Mouse (Mus musculus) intestine, postnatal 0 days (tissue): Measurements from ENCODE around the gene Calr4. TPM values are rescaled to one million over a fixed set of nuclear protein-coding genes. Genes with fewer than 3 reads are reported as not detected.

Experiments used
- ATAC-seq: fragments of 200-750 bp; cut with Nextera tagmentation; 2 replicates; pipeline ENCODE4 v1.8.0; 2017; ENCODE audit warnings: mild to moderate bottlenecking, moderate TSS enrichment, moderate library complexity
- H3K27ac ChIP-seq: fragments of 300-500 bp; sonication (generic); 2 replicates; pipeline ENCODE4 v1.5.1; 2014; ENCODE audit warnings: mild to moderate bottlenecking, low read depth, low read length, moderate library complexity
- H3K27me3 ChIP-seq: fragments of 300-500 bp; sonication (generic); replicated peaks from 2 replicates; pipeline ENCODE4 v1.6.1; 2014; ENCODE audit warnings: low read length, mixed read lengths; ENCODE audit not compliant: control insufficient read depth, insufficient read depth
- H3K36me3 ChIP-seq: fragments of 300-500 bp; sonication (generic); 2 replicates; pipeline ENCODE4 v1.6.1; 2014; ENCODE audit warnings: mild to moderate bottlenecking, moderate library complexity; ENCODE audit not compliant: control insufficient read depth, insufficient read depth
- H3K4me1 ChIP-seq: fragments of 300-500 bp; sonication (generic); replicated peaks from 2 replicates; pipeline ENCODE4 v1.6.1; 2014; ENCODE audit warnings: antibody characterized with exemption, low read length, mixed read lengths; ENCODE audit not compliant: control insufficient read depth, insufficient read depth
- H3K4me2 ChIP-seq: fragments of 300-500 bp; sonication (generic); replicated peaks from 2 replicates; pipeline ENCODE4 v1.6.1; 2014; ENCODE audit warnings: low read depth, mild to moderate bottlenecking, moderate library complexity
- H3K4me3 ChIP-seq: fragments of 300-500 bp; sonication (generic); 2 replicates; pipeline ENCODE4 v1.5.1; 2014; ENCODE audit warnings: low read depth, low read length
- H3K9ac ChIP-seq: fragments of 300-500 bp; sonication (generic); 2 replicates; pipeline ENCODE4 v1.6.1; 2014; ENCODE audit warnings: mild to moderate bottlenecking, low read depth, low read length
- H3K9me3 ChIP-seq: fragments of 300-500 bp; sonication (generic); 2 replicates; pipeline ENCODE4 v1.6.1; 2016; ENCODE audit warnings: mixed run types; ENCODE audit not compliant: control insufficient read depth
- CTCF ChIP-seq: sonication (generic); IDR thresholded peaks from 2 replicates; pipeline ENCODE4 v1.5.1; 2016; ENCODE audit warnings: low read depth, mild to moderate bottlenecking, control low read depth, antibody characterized with exemption, moderate library complexity
- WGBS: fragments of 180-500 bp; shearing (Covaris S2); extraction: QIAGEN DNeasy Blood & Tissue Kit; methylation state at CpG from one replicate; pipeline ENCODE4 v1.1.7; 2014; 5-methylcytosine and 5-hydroxymethylcytosine counted together
- polyA plus RNA-seq: library from polyadenylated mRNA; unstranded; fragments of >200 nt; fragmentation: Nextera tagmentation; extraction: Ambion mirVana; gene quantifications from 2 replicates; pipeline ENCODE4 v1.2.1, GENCODE M21; 2015

Calr4 gene
- polyA plus RNA-seq, 1 experiment from 2014 or later, result 0.05 TPM

DNA sequence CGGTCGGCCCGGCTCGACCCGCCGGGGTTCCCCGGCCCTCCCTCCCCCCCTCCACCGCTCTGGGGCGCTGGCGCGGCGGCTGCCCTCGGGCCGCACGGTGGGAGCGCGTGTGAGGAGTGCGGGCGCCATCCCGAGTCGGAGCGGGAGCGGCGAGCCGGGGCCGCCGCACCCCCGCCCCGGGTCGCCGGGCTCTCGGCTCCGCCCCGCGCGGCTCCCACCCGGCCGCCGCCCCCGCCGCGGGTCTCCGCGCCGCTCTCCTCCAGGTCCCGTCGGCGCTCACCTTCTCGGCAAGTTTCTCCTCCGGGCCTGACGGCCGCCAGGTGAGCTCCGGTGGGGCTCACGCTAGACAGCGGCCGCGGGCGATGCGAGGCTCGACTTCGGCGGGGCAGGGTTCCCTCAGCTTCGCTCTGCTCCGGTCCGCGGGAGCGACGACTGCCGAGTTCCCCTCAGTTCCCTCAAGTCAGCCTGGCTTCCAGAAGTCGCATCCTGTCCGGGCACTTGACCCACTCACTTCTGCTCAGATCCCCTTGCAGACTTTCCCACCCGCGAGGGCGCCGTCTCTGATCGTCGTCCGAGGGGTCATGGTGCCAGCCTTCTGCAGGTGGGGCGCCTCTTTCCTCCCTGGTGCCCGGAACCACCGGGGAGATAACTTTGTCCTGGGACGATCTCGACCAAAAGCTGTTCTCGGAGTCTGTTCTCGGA, 46.3 kb downstream of the Calr4 start:
- Histone ChIP-seq H3K27ac (peak overlapping the region; percentile 88), H3K4me1 (no peaks in the 10 kb centered on the region; the same call in 1 of the 2 replicates), H3K9me3 (no peaks in the 10 kb centered on the region), H3K36me3 (no peaks in the 10 kb centered on the region), H3K9ac (peak overlapping the region; percentile 91), H3K4me2 (peak overlapping the region; percentile 91), H3K4me3 (peak overlapping the region; percentile 95), H3K27me3 (no peaks in the 10 kb centered on the region)
- ATAC-seq, result peak; percentile 86
- 1% methylated on average over 56 of the region's 85 CpGs for WGBS
- no peak for TF ChIP-seq CTCF

DNA sequence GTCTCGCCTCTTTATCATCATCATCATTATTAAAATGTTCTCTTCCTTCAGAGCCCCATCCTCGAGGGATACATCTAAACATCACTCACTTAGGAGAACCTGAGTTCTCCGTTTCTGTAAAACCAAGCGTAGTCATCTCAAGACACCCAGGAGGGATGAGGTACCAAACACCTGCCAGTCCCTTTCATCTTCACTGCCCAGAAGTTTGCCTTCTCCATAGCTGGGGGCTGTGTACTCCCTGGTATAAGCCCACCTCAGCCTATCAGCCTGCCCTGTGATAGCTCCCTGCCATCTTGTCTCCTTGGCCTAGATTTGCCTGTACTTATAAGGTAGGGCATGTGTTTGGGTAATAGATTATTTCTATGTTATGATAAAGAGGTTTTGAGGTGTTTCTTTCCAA, 46.9 kb downstream of the Calr4 start:
- ATAC-seq, result no peak
- Histone ChIP-seq H3K36me3 (no peaks in the 10 kb centered on the region), H3K4me2 (peak overlapping the region; percentile 91), H3K27me3 (no peaks in the 10 kb centered on the region), H3K27ac (no peak overlapping the region), H3K4me3 (peak overlapping the region; percentile 95), H3K9ac (peak overlapping the region; percentile 91; the same call in 1 of the 2 replicates), H3K4me1 (no peaks in the 10 kb centered on the region; the same call in 1 of the 2 replicates), H3K9me3 (no peaks in the 10 kb centered on the region)
- WGBS, result 16% methylated on average over 4 of the region's 4 CpGs
- no peak for TF ChIP-seq CTCF

DNA sequence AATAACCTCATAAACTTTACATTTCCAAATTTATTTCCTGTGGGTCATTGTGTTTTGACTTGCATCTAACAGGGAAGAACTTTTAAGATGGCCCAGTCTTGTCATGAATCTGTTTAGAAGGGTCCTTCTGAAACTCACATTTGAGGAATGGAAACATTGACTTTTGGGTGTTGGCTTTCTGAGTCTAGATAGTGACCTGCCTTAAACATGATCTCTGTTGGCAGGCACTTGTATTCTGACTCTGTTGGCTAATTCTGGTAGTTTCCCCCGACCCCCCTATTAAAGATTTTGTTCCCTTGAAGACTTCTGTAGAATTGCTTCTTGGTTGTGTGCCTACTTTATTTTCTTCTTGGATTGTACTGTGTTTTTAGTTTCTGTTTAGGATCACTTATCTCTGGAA, 47.7 kb downstream of the Calr4 start:
- no peak overlapping the region for H3K9ac ChIP-seq
- 85% methylated on average over 1 of the region's 1 CpGs for WGBS
- H3K27me3 ChIP-seq, result no peaks in the 10 kb centered on the region
- no peak overlapping the region for H3K4me3 ChIP-seq
- H3K27ac ChIP-seq, result no peak overlapping the region
- no peaks in the 10 kb centered on the region for H3K9me3 ChIP-seq
- ATAC-seq, result no peak
- H3K4me1 ChIP-seq, result no peaks in the 10 kb centered on the region; the same call in 1 of the 2 replicates
- no peaks in the 10 kb centered on the region for H3K36me3 ChIP-seq
- no peak overlapping the region for H3K4me2 ChIP-seq
- no peak for TF ChIP-seq CTCF

DNA sequence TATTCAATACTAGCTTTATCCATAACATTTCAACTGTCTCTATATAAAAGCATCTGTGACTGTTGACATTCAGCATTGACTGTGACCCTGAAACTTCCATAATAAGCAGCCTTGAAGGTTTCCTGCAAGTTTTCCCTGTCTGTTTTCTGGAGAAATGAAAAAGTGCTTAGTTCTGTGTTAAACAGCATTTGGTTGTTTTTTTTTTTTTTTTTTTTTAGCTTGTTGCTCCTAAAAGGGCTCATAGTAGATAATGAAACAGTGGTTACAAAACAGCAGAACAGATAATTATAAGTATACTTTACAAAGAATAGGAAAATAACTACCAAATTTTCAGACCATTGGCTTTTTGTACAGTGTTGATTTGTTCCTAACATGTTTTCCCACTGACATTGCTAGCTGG, 60.3 kb downstream of the Calr4 start:
- Histone ChIP-seq H3K9me3 (no peaks in the 10 kb centered on the region), H3K9ac (no peak overlapping the region), H3K36me3 (peaks cover 6% of the 10 kb centered on the region; the same call in 1 of the 2 replicates), H3K4me2 (no peak overlapping the region), H3K4me1 (no peaks in the 10 kb centered on the region), H3K27ac (no peak overlapping the region), H3K4me3 (no peak overlapping the region), H3K27me3 (no peaks in the 10 kb centered on the region)
- no peak for ATAC-seq
- no peak for TF ChIP-seq CTCF

DNA sequence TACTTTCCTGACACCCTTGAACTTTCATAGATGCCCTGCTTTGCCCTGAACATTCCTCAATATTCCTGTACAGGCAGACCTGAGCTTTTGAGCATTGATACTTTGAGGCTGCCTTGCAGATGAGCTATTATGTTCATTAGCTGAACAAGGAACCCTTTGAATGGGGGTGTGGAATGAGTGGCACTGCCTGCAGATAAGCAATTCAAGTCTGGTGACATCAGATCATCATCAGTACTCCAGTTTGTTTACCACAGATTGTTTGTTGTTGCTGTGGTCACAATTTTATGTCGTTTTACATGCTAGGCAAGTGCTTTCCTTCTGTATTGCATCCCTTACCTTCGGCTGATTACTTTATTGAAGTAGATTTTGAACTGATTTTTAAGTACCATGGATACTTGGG, 62.2 kb downstream of the Calr4 start:
- Histone ChIP-seq H3K4me2 (no peak overlapping the region), H3K36me3 (peaks cover 6% of the 10 kb centered on the region; the same call in 1 of the 2 replicates), H3K27me3 (no peaks in the 10 kb centered on the region), H3K4me3 (no peak overlapping the region), H3K9ac (no peak overlapping the region), H3K27ac (no peak overlapping the region), H3K4me1 (no peaks in the 10 kb centered on the region), H3K9me3 (no peaks in the 10 kb centered on the region)
- TF ChIP-seq CTCF, result no peak
- ATAC-seq, result no peak
- WGBS, result 71% methylated on average over 2 of the region's 2 CpGs

DNA sequence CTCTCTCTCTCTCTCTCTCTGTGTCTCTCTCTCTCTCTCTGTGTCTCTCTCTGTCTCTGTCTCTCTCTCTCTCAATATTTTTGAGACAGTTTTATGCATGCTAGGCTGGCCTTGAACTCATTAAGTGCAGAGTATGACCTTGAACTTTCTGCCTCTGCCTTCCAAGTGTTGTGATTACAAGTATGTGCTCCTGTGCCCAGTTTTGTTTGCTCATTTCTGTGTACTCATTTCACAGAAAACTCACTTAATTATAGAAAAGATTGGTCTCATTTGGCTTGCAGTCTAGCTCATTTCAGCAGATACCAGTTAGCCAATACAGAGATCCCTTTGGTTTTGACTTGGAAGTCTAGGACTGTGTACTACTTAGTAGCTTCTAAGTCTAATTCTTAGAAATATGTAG, 64.9 kb downstream of the Calr4 start:
- peaks cover 6% of the 10 kb centered on the region; the same call in 1 of the 2 replicates for H3K36me3 ChIP-seq
- no peaks in the 10 kb centered on the region for H3K9me3 ChIP-seq
- no peaks in the 10 kb centered on the region for H3K27me3 ChIP-seq
- H3K27ac ChIP-seq, result no peak overlapping the region
- H3K4me3 ChIP-seq, result no peak overlapping the region
- ATAC-seq, result no peak
- no peak overlapping the region for H3K4me2 ChIP-seq
- H3K9ac ChIP-seq, result no peak overlapping the region
- TF ChIP-seq CTCF, result no peak
- H3K4me1 ChIP-seq, result no peaks in the 10 kb centered on the region

Other genes starting within 250 kb of the Calr4 start
- gene Nrd1, start 233.8 kb upstream of the Calr4 start, polyA plus RNA-seq, result 21.9 and 23.7 TPM in 2 replicates
- gene Osbpl9, start 32.2 kb upstream of the Calr4 start, polyA plus RNA-seq, result 32.5 and 34.4 TPM in 2 replicates
- gene Eps15, start 45.8 kb downstream of the Calr4 start, polyA plus RNA-seq, result 18.3 and 19.5 TPM in 2 replicates
- gene Ttc39a, start 172.1 kb downstream of the Calr4 start, polyA plus RNA-seq, result 6.3 and 7.5 TPM in 2 replicates